Mouse (Mus musculus): ENCODE data around the gene Prr7. TPM values are rescaled to one million over a fixed set of nuclear protein-coding genes. Genes with fewer than 3 reads are reported as not detected.
"Not testable (repeated sequence)": the region's sequence is repeated elsewhere in the genome, so short reads cannot be mapped to it uniquely, and the experiment has no call there.

The Prr7 gene
- total and polyA plus RNA-seq, 2 experiments from 2014 or later: 0.08 to 3.6 TPM

- ATAC-seq (ENCODE audit: insufficient read depth, low read depth): peak; percentile 69
Measured at GRCm38 (mm10) chr13:55420933-55421800, 42.9 kb upstream of the Prr7 start.

GRCm38 (mm10) chr13:55426613-55427012 is 37.5 kb upstream of the Prr7 start, which contains the start of gene F12:
Gene F12 (minus strand): TSS chr13:55426793.
- WGBS: 79% methylated on average over 10 of the region's 10 CpGs
- Histone ChIP-seq H3K9me3 (replicated peaks; ENCODE audit: control insufficient read depth, low read length) (no peaks in the 10 kb centered on the region), H3K4me1 (ENCODE audit: control insufficient read depth, insufficient read depth) (no peaks in the 10 kb centered on the region; the same call in 1 of the 2 replicates), H3K4me3 (ENCODE audit: low read depth, low read length) (no peak within 1 kb of the TSS), H3K9ac (replicated peaks; ENCODE audit: low read depth, low read length) (no peak within 1 kb of the TSS), H3K4me2 (ENCODE audit: low read depth, low read length) (no peak within 1 kb of the TSS), H3K27me3 (ENCODE audit: control insufficient read depth, insufficient read depth, low read length) (peaks cover 23% of the 10 kb centered on the region), H3K27ac (ENCODE audit: low read depth) (no peak within 1 kb of the TSS), H3K36me3 (replicated peaks; ENCODE audit: control insufficient read depth, insufficient read depth, low read length) (no peaks in the 10 kb centered on the region)
- TF ChIP-seq EP300 (IDR thresholded peaks at IDR 0.05; ENCODE audit: low read depth) (no peak), CTCF (IDR thresholded peaks at IDR 0.05; ENCODE audit: low read depth) (no peak)
- no peak for ATAC-seq (ENCODE audit: insufficient read depth, low read depth)
- DNase-seq (ENCODE audit: low spot score): no peak

More at GRCm38 (mm10) chr13:55420933-55421800, 42.9 kb upstream of the Prr7 start:
- H3K36me3 ChIP-seq (replicated peaks; ENCODE audit: control insufficient read depth, insufficient read depth, low read length): no peaks in the 10 kb centered on the region
- peak; percentile 42 for DNase-seq (ENCODE audit: low spot score)
- no peaks in the 10 kb centered on the region for H3K9me3 ChIP-seq (replicated peaks; ENCODE audit: control insufficient read depth, low read length)
- peak overlapping the region; percentile 6; the same call in 1 of the 2 replicates for H3K9ac ChIP-seq (replicated peaks; ENCODE audit: low read depth, low read length)
- no peaks in the 10 kb centered on the region; the same call in 1 of the 2 replicates for H3K4me1 ChIP-seq (ENCODE audit: control insufficient read depth, insufficient read depth)
- 12% methylated on average over 35 of the region's 35 CpGs for WGBS
- no peak for TF ChIP-seq EP300 (IDR thresholded peaks at IDR 0.05; ENCODE audit: low read depth)
- peak; percentile 74 for TF ChIP-seq CTCF (IDR thresholded peaks at IDR 0.05; ENCODE audit: low read depth)
- no peak overlapping the region for H3K27ac ChIP-seq (ENCODE audit: low read depth)
- H3K4me3 ChIP-seq (ENCODE audit: low read depth, low read length): peak overlapping the region; percentile 27
- peaks cover 62% of the 10 kb centered on the region for H3K27me3 ChIP-seq (ENCODE audit: control insufficient read depth, insufficient read depth, low read length)
- peak overlapping the region; percentile 47 for H3K4me2 ChIP-seq (ENCODE audit: low read depth, low read length)

GRCm38 (mm10) chr13:55429226-55429888 is 34.7 kb upstream of the Prr7 start:
- Histone ChIP-seq H3K27ac (ENCODE audit: low read depth) (no peak overlapping the region), H3K4me2 (ENCODE audit: low read depth, low read length) (no peak overlapping the region), H3K9ac (replicated peaks; ENCODE audit: low read depth, low read length) (no peak overlapping the region), H3K27me3 (ENCODE audit: control insufficient read depth, insufficient read depth, low read length) (peaks cover 10% of the 10 kb centered on the region), H3K4me3 (ENCODE audit: low read depth, low read length) (no peak overlapping the region), H3K9me3 (replicated peaks; ENCODE audit: control insufficient read depth, low read length) (no peaks in the 10 kb centered on the region), H3K4me1 (ENCODE audit: control insufficient read depth, insufficient read depth) (no peaks in the 10 kb centered on the region), H3K36me3 (replicated peaks; ENCODE audit: control insufficient read depth, insufficient read depth, low read length) (no peaks in the 10 kb centered on the region)
- 64% methylated on average over 12 of the region's 12 CpGs for WGBS
- peak; percentile 23 for DNase-seq (ENCODE audit: low spot score)
- 0 out of 2 replicates have a peak, but pooled peaks have one; percentile 27 for ATAC-seq (ENCODE audit: insufficient read depth, low read depth)
- TF ChIP-seq EP300 (IDR thresholded peaks at IDR 0.05; ENCODE audit: low read depth) (no peak), CTCF (IDR thresholded peaks at IDR 0.05; ENCODE audit: low read depth) (no peak)

GRCm38 (mm10) chr13:55430566-55430965 is 33.5 kb upstream of the Prr7 start:
- H3K9me3 ChIP-seq (replicated peaks; ENCODE audit: control insufficient read depth, low read length): no peaks in the 10 kb centered on the region
- DNase-seq (ENCODE audit: low spot score): no peak
- WGBS: 64% methylated on average over 2 of the region's 2 CpGs
- H3K27ac ChIP-seq (ENCODE audit: low read depth): no peak overlapping the region
- H3K27me3 ChIP-seq (ENCODE audit: control insufficient read depth, insufficient read depth, low read length): peaks cover 10% of the 10 kb centered on the region
- no peak for ATAC-seq (ENCODE audit: insufficient read depth, low read depth)
- H3K4me1 ChIP-seq (ENCODE audit: control insufficient read depth, insufficient read depth): no peaks in the 10 kb centered on the region
- no peak overlapping the region for H3K9ac ChIP-seq (replicated peaks; ENCODE audit: low read depth, low read length)
- TF ChIP-seq EP300 (IDR thresholded peaks at IDR 0.05; ENCODE audit: low read depth): no peak
- TF ChIP-seq CTCF (IDR thresholded peaks at IDR 0.05; ENCODE audit: low read depth): no peak
- no peak overlapping the region for H3K4me3 ChIP-seq (ENCODE audit: low read depth, low read length)
- no peak overlapping the region for H3K4me2 ChIP-seq (ENCODE audit: low read depth, low read length)
- no peaks in the 10 kb centered on the region for H3K36me3 ChIP-seq (replicated peaks; ENCODE audit: control insufficient read depth, insufficient read depth, low read length)

- WGBS: 55% methylated on average over 10 of the region's 10 CpGs
- ATAC-seq (ENCODE audit: insufficient read depth, low read depth) (no peak), DNase-seq (ENCODE audit: low spot score) (no peak)
- Histone ChIP-seq H3K4me3 (ENCODE audit: low read depth, low read length) (no peak overlapping the region), H3K4me2 (ENCODE audit: low read depth, low read length) (no peak overlapping the region; the same call in 1 of the 2 replicates), H3K27ac (ENCODE audit: low read depth) (no peak overlapping the region), H3K9ac (replicated peaks; ENCODE audit: low read depth, low read length) (no peak overlapping the region), H3K9me3 (replicated peaks; ENCODE audit: control insufficient read depth, low read length) (no peaks in the 10 kb centered on the region), H3K27me3 (ENCODE audit: control insufficient read depth, insufficient read depth, low read length) (peaks cover 4% of the 10 kb centered on the region; the same call in 1 of the 2 replicates), H3K4me1 (ENCODE audit: control insufficient read depth, insufficient read depth) (no peaks in the 10 kb centered on the region), H3K36me3 (replicated peaks; ENCODE audit: control insufficient read depth, insufficient read depth, low read length) (no peaks in the 10 kb centered on the region)
- TF ChIP-seq EP300 (IDR thresholded peaks at IDR 0.05; ENCODE audit: low read depth) (no peak), CTCF (IDR thresholded peaks at IDR 0.05; ENCODE audit: low read depth) (no peak)
Measured at GRCm38 (mm10) chr13:55431889-55432685, 32.0 kb upstream of the Prr7 start.

GRCm38 (mm10) chr13:55437111-55437629 is 26.9 kb upstream of the Prr7 start:
- not testable (repeated sequence) for H3K9ac ChIP-seq (replicated peaks; ENCODE audit: low read depth, low read length); H3K36me3 ChIP-seq (replicated peaks; ENCODE audit: control insufficient read depth, insufficient read depth, low read length); H3K4me3 ChIP-seq (ENCODE audit: low read depth, low read length); DNase-seq (ENCODE audit: low spot score); H3K27me3 ChIP-seq (ENCODE audit: control insufficient read depth, insufficient read depth, low read length); H3K4me1 ChIP-seq (ENCODE audit: control insufficient read depth, insufficient read depth); H3K9me3 ChIP-seq (replicated peaks; ENCODE audit: control insufficient read depth, low read length); ATAC-seq (ENCODE audit: insufficient read depth, low read depth); H3K27ac ChIP-seq (ENCODE audit: low read depth); H3K4me2 ChIP-seq (ENCODE audit: low read depth, low read length)
- WGBS: 73% methylated on average over 15 of the region's 15 CpGs

Measured in heart, postnatal 0 days (tissue).